In the genomic region with DNA sequence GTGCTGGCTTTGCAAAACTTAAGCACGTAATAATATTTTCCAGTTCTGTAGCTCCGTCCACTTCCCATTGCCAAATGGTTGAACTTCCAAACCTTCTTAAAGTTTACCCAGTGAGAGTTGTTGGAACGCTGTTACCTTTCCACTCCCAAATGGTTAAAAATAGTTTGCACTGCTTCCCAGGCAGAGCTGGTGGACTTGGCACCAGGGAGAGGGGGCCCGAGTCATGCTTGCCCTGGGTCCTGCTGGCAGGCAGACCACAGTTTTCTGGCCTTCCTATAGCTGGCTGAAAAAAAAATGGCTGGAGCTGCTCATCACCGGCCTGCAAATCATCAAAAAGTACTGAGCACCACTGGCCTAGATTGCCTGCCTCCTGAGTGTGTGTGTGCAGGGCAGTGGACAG, we compare ENCODE assay signal across 23 mouse cellular contexts. TPM values are rescaled to one million over a fixed set of nuclear protein-coding genes. Genes with fewer than 3 reads are reported as not detected.
A peak's percentile ranks its signal among the peaks of the same experiment; 100 is the strongest.
DNase-seq lines count a peak whose midpoint lies in the region; ATAC-seq and TF ChIP-seq lines count a peak whose summit lies in the region.
"Had no signal": no experiment of that assay in that cellular context is flagged by ENCODE, and none has a peak within 500 bp of the region (broad histone marks: within the 10 kb centered on the region; RNA-seq: fewer than 3 reads in every experiment).

No protein-coding gene starts in this region.

- no peak for DNase-seq in heart, adult 18-20 months
- no peak for DNase-seq in heart, postnatal 0 days (ENCODE audit: low spot score)
- DNase-seq in heart, postnatal 14 days, result no peak
- no peak for DNase-seq in limb, embryonic 10.5 days (ENCODE audit: low spot score)
- DNase-seq in fibroblast of lung, adult 2 months (ENCODE audit: low read depth), result peak; percentile 54
- DNase-seq: adrenal gland, postnatal 14 days; cerebellum, adult 11-12 months; cerebellum, adult 9-10 months; cerebellum, postnatal 25 days; gastrocnemius, postnatal 14 days; heart, postnatal 36 days; kidney, adult 11 months had no signal

- H3K36me3 ChIP-seq in heart, embryonic 13.5 days, result peaks cover 77% of the 10 kb centered on the region
- no peaks in the 10 kb centered on the region for H3K36me3 ChIP-seq in heart, postnatal 0 days (replicated peaks; ENCODE audit: control insufficient read depth, insufficient read depth, low read length)
- H3K36me3 ChIP-seq in limb, embryonic 13.5 days, result peaks cover 98% of the 10 kb centered on the region
- H3K36me3 ChIP-seq in limb, embryonic 10.5 days, result peaks cover 100% of the 10 kb centered on the region
- H3K36me3 ChIP-seq in intestine, embryonic 15.5 days, result peaks cover 8% of the 10 kb centered on the region; the same call in 1 of the 2 replicates

- TF ChIP-seq EP300 in heart, postnatal 0 days (IDR thresholded peaks at IDR 0.05; ENCODE audit: low read depth), result no peak

- no peak overlapping the region for H3K4me3 ChIP-seq in heart, embryonic 13.5 days
- no peak overlapping the region for H3K4me3 ChIP-seq in heart, postnatal 0 days (ENCODE audit: low read depth, low read length)
- no peak overlapping the region for H3K4me3 ChIP-seq in limb, embryonic 13.5 days
- H3K4me3 ChIP-seq in limb, embryonic 10.5 days, result no peak overlapping the region
- no peak overlapping the region for H3K4me3 ChIP-seq in intestine, embryonic 15.5 days (replicated peaks)
- H3K4me3 ChIP-seq: embryonic facial prominence, embryonic 13.5 days; forebrain, embryonic 13.5 days; heart, embryonic 10.5 days had no signal

- TF ChIP-seq CTCF in heart, postnatal 0 days (IDR thresholded peaks at IDR 0.05; ENCODE audit: low read depth), result no peak

- no peak overlapping the region for H3K9ac ChIP-seq in heart, embryonic 13.5 days
- H3K9ac ChIP-seq in heart, postnatal 0 days (replicated peaks; ENCODE audit: low read depth, low read length), result no peak overlapping the region
- no peak overlapping the region for H3K9ac ChIP-seq in limb, embryonic 13.5 days
- H3K9ac ChIP-seq in intestine, embryonic 15.5 days, result no peak overlapping the region
- H3K9ac ChIP-seq: embryonic facial prominence, embryonic 13.5 days; forebrain, embryonic 13.5 days; forebrain, postnatal 0 days; hindbrain, embryonic 14.5 days had no signal

- H3K4me2 ChIP-seq in heart, embryonic 13.5 days, result no peak overlapping the region
- H3K4me2 ChIP-seq in heart, postnatal 0 days (ENCODE audit: low read depth, low read length), result no peak overlapping the region
- H3K4me2 ChIP-seq in limb, embryonic 13.5 days (replicated peaks), result no peak overlapping the region
- H3K4me2 ChIP-seq in intestine, embryonic 15.5 days (replicated peaks), result no peak overlapping the region
- H3K4me2 ChIP-seq: embryonic facial prominence, embryonic 13.5 days; forebrain, embryonic 13.5 days; hindbrain, embryonic 14.5 days had no signal

- H3K4me1 ChIP-seq in heart, embryonic 13.5 days, result peaks cover 11% of the 10 kb centered on the region
- no peaks in the 10 kb centered on the region for H3K4me1 ChIP-seq in heart, postnatal 0 days (ENCODE audit: control insufficient read depth, insufficient read depth)
- H3K4me1 ChIP-seq in limb, embryonic 13.5 days, result no peaks in the 10 kb centered on the region
- H3K4me1 ChIP-seq in limb, embryonic 10.5 days, result no peaks in the 10 kb centered on the region
- H3K4me1 ChIP-seq in intestine, embryonic 15.5 days (replicated peaks), result no peaks in the 10 kb centered on the region
- H3K4me1 ChIP-seq: embryonic facial prominence, embryonic 13.5 days had no signal

- no peak for ATAC-seq in heart, embryonic 13.5 days (ENCODE audit: extremely low read depth, insufficient number of reproducible peaks, low FRiP score, low TSS enrichment)
- ATAC-seq in heart, postnatal 0 days (ENCODE audit: insufficient read depth, low read depth), result 0 out of 2 replicates have a peak, but pooled peaks have one; percentile 47
- 0 out of 2 replicates have a peak, but pooled peaks have one; percentile 27 for ATAC-seq in limb, embryonic 13.5 days (ENCODE audit: low FRiP score, low read depth)
- ATAC-seq in intestine, embryonic 15.5 days, result no peak
- ATAC-seq: activated CD4-positive, CD25-positive, alpha-beta regulatory T cell, adult 4 months; Patski had no signal

- peak overlapping the region; percentile 38 for H3K27ac ChIP-seq in heart, embryonic 13.5 days (replicated peaks)
- no peak overlapping the region for H3K27ac ChIP-seq in heart, postnatal 0 days (ENCODE audit: low read depth)
- no peak overlapping the region for H3K27ac ChIP-seq in limb, embryonic 13.5 days
- H3K27ac ChIP-seq in limb, embryonic 10.5 days, result no peak overlapping the region
- no peak overlapping the region for H3K27ac ChIP-seq in intestine, embryonic 15.5 days
- H3K27ac ChIP-seq: embryonic facial prominence, embryonic 13.5 days; forebrain, embryonic 13.5 days; heart, embryonic 10.5 days; hindbrain, embryonic 14.5 days had no signal

- H3K9me3 ChIP-seq in heart, embryonic 13.5 days, result no peaks in the 10 kb centered on the region
- H3K9me3 ChIP-seq in heart, postnatal 0 days (replicated peaks; ENCODE audit: control insufficient read depth, low read length), result no peaks in the 10 kb centered on the region
- no peaks in the 10 kb centered on the region for H3K9me3 ChIP-seq in limb, embryonic 13.5 days
- no peaks in the 10 kb centered on the region for H3K9me3 ChIP-seq in limb, embryonic 10.5 days (replicated peaks)
- H3K9me3 ChIP-seq in intestine, embryonic 15.5 days, result no peaks in the 10 kb centered on the region
- H3K9me3 ChIP-seq: embryonic facial prominence, embryonic 13.5 days; forebrain, embryonic 13.5 days; heart, embryonic 10.5 days had no signal

- WGBS in heart, embryonic 13.5 days, result 57% methylated on average over 5 of the region's 5 CpGs
- 43% methylated on average over 5 of the region's 5 CpGs for WGBS in heart, postnatal 0 days
- WGBS in limb, embryonic 13.5 days, result 77% methylated on average over 5 of the region's 5 CpGs
- 90% methylated on average over 5 of the region's 5 CpGs for WGBS in limb, embryonic 10.5 days
- WGBS in intestine, embryonic 15.5 days, result 73% methylated on average over 5 of the region's 5 CpGs

- H3K27me3 ChIP-seq in heart, embryonic 13.5 days (replicated peaks), result no peaks in the 10 kb centered on the region
- no peaks in the 10 kb centered on the region for H3K27me3 ChIP-seq in heart, postnatal 0 days (ENCODE audit: control insufficient read depth, insufficient read depth, low read length)
- H3K27me3 ChIP-seq in limb, embryonic 13.5 days, result no peaks in the 10 kb centered on the region
- H3K27me3 ChIP-seq in limb, embryonic 10.5 days (ENCODE audit: low read depth, poor library complexity, severe bottlenecking), result no peaks in the 10 kb centered on the region
- no peaks in the 10 kb centered on the region for H3K27me3 ChIP-seq in intestine, embryonic 15.5 days (replicated peaks)
- H3K27me3 ChIP-seq: embryonic facial prominence, embryonic 13.5 days; forebrain, embryonic 13.5 days had no signal

- intact Hi-C loops in heart, postnatal 14 days (cut with DNase I), result no loop called here

RNA-seq across cellular contexts. Expression of a gene that starts 32.0 kb away (rescaled TPM):
- 16.6 and 20.7 TPM in 2 replicates for polyA plus RNA-seq in heart, embryonic 13.5 days (2015; fragmentation: Nextera tagmentation; extraction: Ambion mirVana)
- 10 to 100 TPM; 20.5 to 23.7 TPM for total RNA-seq in heart, adult 18-20 months (2021)
- 25.3 and 27.4 TPM in 2 replicates for total RNA-seq in heart, postnatal 0 days (2014; rRNA removed; ENCODE audit: low replicate concordance)
- 5.3 and 6.1 TPM in 2 replicates for polyA plus RNA-seq in heart, postnatal 0 days (2015; fragmentation: Nextera tagmentation; extraction: Ambion mirVana)
- total RNA-seq in heart, postnatal 14 days (2021), result 10 to 100 TPM; 35.3 to 44.0 TPM
- polyA plus RNA-seq in limb, embryonic 13.5 days (2015; fragmentation: Nextera tagmentation; extraction: Ambion mirVana), result 120 and 137 TPM in 2 replicates
- polyA plus RNA-seq in limb, embryonic 10.5 days (2016; fragmentation: Nextera tagmentation; extraction: Ambion mirVana), result 69.2 and 111 TPM in 2 replicates
- 32.9 and 37.2 TPM in 2 replicates for polyA plus RNA-seq in intestine, embryonic 15.5 days (2015; fragmentation: Nextera tagmentation; extraction: Ambion mirVana)
- total RNA-seq: MEL had no signal
- polyA plus RNA-seq: activated CD4-positive, CD25-positive, alpha-beta regulatory T cell, adult 4 months had no signal

Comparison
In these comparisons a context has a peak if more than half of its experiments do, and no peak if none do; other contexts are left out.
1. ATAC-seq: peak in heart, postnatal 0 days (single experiment) and limb, embryonic 13.5 days (single experiment); none in heart, embryonic 13.5 days (single experiment) and intestine, embryonic 15.5 days (single experiment).